Mouse (Mus musculus) bone marrow macrophage, adult 2 months (primary cell): ENCODE data around the gene Dohh.

Experiments used
- CTCF ChIP-seq: IDR thresholded peaks from 2 replicates; pipeline ENCODE4 v1.5.1; 2012; ENCODE audit warnings: low read depth, mild to moderate bottlenecking, low read length, moderate library complexity
- POLR2A ChIP-seq: IDR thresholded peaks from 2 replicates; pipeline ENCODE4 v1.6.1; 2012; ENCODE audit warnings: mild to moderate bottlenecking, low read depth, low read length, borderline replicate concordance

- TF ChIP-seq CTCF (no peak), POLR2A (no peak)
Observed at GRCm38 (mm10) chr10:81377793-81378552, 6.3 kb upstream of the Dohh start, which contains the start of gene Fzr1.
